Mouse (Mus musculus): ENCODE measurements around the gene Rit1. TPM values are rescaled to one million over a fixed set of nuclear protein-coding genes. Genes with fewer than 3 reads are reported as not detected.
"Not testable (repeated sequence)": the region's sequence is repeated elsewhere in the genome, so short reads cannot be mapped to it uniquely, and the experiment has no call there.

Gene Rit1
- polyA plus RNA-seq, 1 experiment from 2014 or later: 50.3 TPM

GRCm38 (mm10) chr3:88773163-88773562 lies 56.5 kb downstream of the Rit1 start:
- DNase-seq (ENCODE audit: low spot score); H3K4me2 ChIP-seq (ENCODE audit: low read depth); ATAC-seq (ENCODE audit: insufficient read depth, low FRiP score, low TSS enrichment); H3K27me3 ChIP-seq (ENCODE audit: control insufficient read depth, insufficient read depth, low read length); H3K9ac ChIP-seq (ENCODE audit: low read length); H3K27ac ChIP-seq (ENCODE audit: low read depth, low read length); H3K4me3 ChIP-seq (ENCODE audit: low read depth, low read length); H3K36me3 ChIP-seq (ENCODE audit: control insufficient read depth, insufficient read depth, low read length); H3K9me3 ChIP-seq (ENCODE audit: control insufficient read depth, low read length); H3K4me1 ChIP-seq (ENCODE audit: control insufficient read depth, insufficient read depth, low read length): not testable (repeated sequence)
- 76% methylated on average over 6 of the region's 6 CpGs for WGBS

DNA sequence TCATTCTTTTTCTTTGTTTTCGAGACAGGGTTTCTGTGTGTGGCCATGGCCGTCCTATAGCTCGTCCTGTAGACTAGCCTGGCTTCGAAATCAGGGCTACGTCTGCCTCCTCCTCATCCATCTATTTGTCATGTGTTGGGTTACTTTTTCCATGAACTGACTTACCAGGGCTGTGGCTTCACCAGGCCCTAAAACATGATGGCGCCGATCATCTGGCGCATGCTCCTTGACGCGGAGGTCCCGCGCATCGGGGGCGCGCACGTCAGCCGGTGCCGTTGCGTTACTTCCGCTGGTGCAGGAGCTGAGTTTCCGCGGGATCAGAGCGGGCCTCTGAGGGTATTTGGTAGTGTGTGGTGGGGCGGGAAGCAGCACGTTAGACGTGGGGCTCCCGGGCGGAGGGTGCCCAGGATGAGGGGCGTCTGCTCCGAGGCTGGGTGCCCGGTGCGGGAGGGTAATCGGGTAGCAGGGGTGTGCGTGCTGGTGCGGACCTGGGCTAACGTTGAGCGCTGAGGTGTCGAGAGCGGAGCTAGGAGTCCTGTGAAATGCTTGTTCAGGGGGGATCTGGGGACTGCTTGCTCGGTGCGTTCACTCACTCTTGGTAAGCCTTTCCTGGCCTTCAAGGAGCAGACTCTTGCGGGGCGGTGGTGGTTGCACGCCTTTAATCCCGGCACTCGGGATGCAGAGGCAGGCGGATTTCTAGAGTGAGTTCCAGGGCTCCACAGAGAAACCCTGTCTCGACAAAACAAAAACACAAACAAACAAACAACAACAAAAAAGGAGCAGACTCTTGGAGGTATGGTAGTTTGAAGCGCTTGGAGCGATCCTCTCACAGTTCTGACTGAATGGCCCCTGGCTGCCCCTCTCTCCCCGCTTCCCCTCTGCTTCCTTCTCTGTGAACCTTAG lies 58.6 kb downstream of the Rit1 start, which contains the start of gene Syt11:
Syt11 (minus strand) TSS at position 226 of the 903 bp plus-strand sequence.
- WGBS: 5% methylated on average over 29 of the region's 51 CpGs
- DNase-seq (ENCODE audit: low spot score): peak; percentile 43

More for the DNA sequence above, 58.6 kb downstream of the Rit1 start, which contains the start of gene Syt11:
- not testable (repeated sequence) for H3K27ac ChIP-seq (ENCODE audit: low read depth, low read length); H3K4me1 ChIP-seq (ENCODE audit: control insufficient read depth, insufficient read depth, low read length); H3K27me3 ChIP-seq (ENCODE audit: control insufficient read depth, insufficient read depth, low read length); H3K36me3 ChIP-seq (ENCODE audit: control insufficient read depth, insufficient read depth, low read length); H3K9me3 ChIP-seq (ENCODE audit: control insufficient read depth, low read length)
- peak within 1 kb of the TSS; percentile 32; the same call in 1 of the 2 replicates for H3K9ac ChIP-seq (ENCODE audit: low read length)
- H3K4me3 ChIP-seq (ENCODE audit: low read depth, low read length): peak within 1 kb of the TSS; percentile 30
- peak within 1 kb of the TSS; percentile 35 for H3K4me2 ChIP-seq (ENCODE audit: low read depth)
- peak; percentile 14 for ATAC-seq (ENCODE audit: insufficient read depth, low FRiP score, low TSS enrichment)

Other genes starting within 250 kb of the Rit1 start
- 16.1 and 17.4 TPM in 2 replicates for gene Lmna, start 206.9 kb upstream of the Rit1 start, polyA plus RNA-seq (2014; fragmentation: Nextera tagmentation; extraction: Ambion mirVana)
- 42.0 and 43.6 TPM in 2 replicates for gene Mex3a, start 184.4 kb upstream of the Rit1 start, polyA plus RNA-seq (2014; fragmentation: Nextera tagmentation; extraction: Ambion mirVana)
- gene Rab25, start 168.5 kb upstream of the Rit1 start, polyA plus RNA-seq (2014; fragmentation: Nextera tagmentation; extraction: Ambion mirVana): 0.70 and 0.78 TPM in 2 replicates
- gene Lamtor2, start 163.8 kb upstream of the Rit1 start, polyA plus RNA-seq (2014; fragmentation: Nextera tagmentation; extraction: Ambion mirVana): 82.1 and 98.4 TPM in 2 replicates
- gene Ubqln4, start 163.1 kb upstream of the Rit1 start, polyA plus RNA-seq (2014; fragmentation: Nextera tagmentation; extraction: Ambion mirVana): 80.2 and 84.0 TPM in 2 replicates
- 185 and 195 TPM in 2 replicates for gene Ssr2, start 141.0 kb upstream of the Rit1 start, polyA plus RNA-seq (2014; fragmentation: Nextera tagmentation; extraction: Ambion mirVana)
- 142 and 145 TPM in 2 replicates for gene Arhgef2, start 110.9 kb upstream of the Rit1 start, polyA plus RNA-seq (2014; fragmentation: Nextera tagmentation; extraction: Ambion mirVana)
- gene Rxfp4, start 63.7 kb upstream of the Rit1 start, polyA plus RNA-seq (2014; fragmentation: Nextera tagmentation; extraction: Ambion mirVana): not detected in 2 replicates
- gene Khdc4, start 31.0 kb upstream of the Rit1 start, polyA plus RNA-seq (2014; fragmentation: Nextera tagmentation; extraction: Ambion mirVana): 111 TPM in 2 replicates
- 153 and 172 TPM in 2 replicates for gene Syt11, start 58.3 kb downstream of the Rit1 start, polyA plus RNA-seq (2014; fragmentation: Nextera tagmentation; extraction: Ambion mirVana)
- gene Gon4l, start 118.4 kb downstream of the Rit1 start, polyA plus RNA-seq (2014; fragmentation: Nextera tagmentation; extraction: Ambion mirVana): 18.3 and 18.7 TPM in 2 replicates
- 55.5 and 56.4 TPM in 2 replicates for gene Msto1, start 197.2 kb downstream of the Rit1 start, polyA plus RNA-seq (2014; fragmentation: Nextera tagmentation; extraction: Ambion mirVana)
- gene Ash1l, start 233.8 kb downstream of the Rit1 start, polyA plus RNA-seq (2014; fragmentation: Nextera tagmentation; extraction: Ambion mirVana): 12.3 and 13.8 TPM in 2 replicates
- gene Dap3, start 234.3 kb downstream of the Rit1 start, polyA plus RNA-seq (2014; fragmentation: Nextera tagmentation; extraction: Ambion mirVana): 165 and 168 TPM in 2 replicates

All from neural tube, embryonic 11.5 days (tissue).